Mouse (Mus musculus) heart, postnatal 25 days (tissue): ENCODE measurements around the gene Fbn1. TPM values are rescaled to one million over a fixed set of nuclear protein-coding genes. Genes with fewer than 3 reads are reported as not detected.

Experiments used
- DNase-seq: peaks from one replicate; pipeline ENCODE4 v3.0.0; 2022; ENCODE audit warnings: low spot score
- intact Hi-C: fragments of 180-260 bp; cut with DNase I; formaldehyde crosslinking; loops from one replicate; pipeline ENCODE4 v1.15.1; 2025
- total RNA-seq, 2 experiments: library from RNA; stranded (reverse); gene quantifications; 2 replicates each; pipeline ENCODE4 v1.2.3; 2021

Fbn1 gene
- total RNA-seq, 2 experiments from 2014 or later: 74.5 to 83.0 TPM

DNA sequence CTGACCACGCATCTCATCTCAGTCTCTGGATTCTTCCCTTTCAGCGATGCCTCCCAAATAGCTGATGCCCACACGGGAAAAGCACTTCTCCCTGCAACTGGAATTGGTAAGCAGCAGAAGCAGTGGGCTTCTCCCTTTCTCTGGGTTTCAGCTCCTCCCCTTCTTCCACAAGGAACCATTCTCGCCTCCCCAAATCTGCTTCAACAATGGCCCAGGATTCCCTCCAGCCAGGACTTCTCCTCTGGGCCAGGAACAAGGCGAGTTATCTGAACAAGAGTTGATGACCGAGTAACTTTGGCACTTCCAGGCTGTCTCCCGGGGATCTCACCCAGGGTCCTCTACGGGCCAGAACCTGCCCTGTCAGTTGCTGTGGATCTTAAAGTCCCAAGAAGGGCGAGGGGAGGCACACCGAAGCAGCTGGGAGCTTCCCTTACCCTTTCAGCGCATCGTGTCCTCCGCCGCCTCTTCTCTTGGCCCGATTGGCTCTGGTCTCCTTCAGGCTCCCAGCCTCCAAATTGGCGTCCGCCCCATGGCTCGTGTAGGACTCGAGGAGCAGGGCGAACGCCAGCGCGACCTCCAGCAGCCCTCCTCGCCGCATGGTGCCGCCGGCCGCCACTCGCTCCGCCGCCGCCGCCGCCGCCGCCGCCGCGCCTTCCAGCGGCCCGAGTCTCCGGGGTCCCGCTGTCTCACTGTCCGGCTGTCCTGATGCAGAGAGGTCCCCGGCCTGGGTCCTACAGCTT, 2.6 kb downstream of the Fbn1 start, which contains the start of gene Gm9913:
Gene Gm9913, plus strand, starts transcription at position 84 of the 740 bp plus-strand sequence.
- intact Hi-C loops: loop anchor here (2.0 to 5.0 kb wide), 3 partner anchors 18 to 92 kb away; no protein-coding TSS in a partner anchor
- peak; percentile 67 for DNase-seq

- DNase-seq: no peak
- intact Hi-C loops: no loop called here
Observed at GRCm38 (mm10) chr2:125501526-125501925, 6.3 kb downstream of the Fbn1 start.

- DNase-seq: no peak
- intact Hi-C loops: no loop called here
Observed at GRCm38 (mm10) chr2:125498216-125498615, 9.6 kb downstream of the Fbn1 start.

- no peak for DNase-seq
- intact Hi-C loops: no loop called here
Observed at GRCm38 (mm10) chr2:125496696-125497095, 11.1 kb downstream of the Fbn1 start.

DNA sequence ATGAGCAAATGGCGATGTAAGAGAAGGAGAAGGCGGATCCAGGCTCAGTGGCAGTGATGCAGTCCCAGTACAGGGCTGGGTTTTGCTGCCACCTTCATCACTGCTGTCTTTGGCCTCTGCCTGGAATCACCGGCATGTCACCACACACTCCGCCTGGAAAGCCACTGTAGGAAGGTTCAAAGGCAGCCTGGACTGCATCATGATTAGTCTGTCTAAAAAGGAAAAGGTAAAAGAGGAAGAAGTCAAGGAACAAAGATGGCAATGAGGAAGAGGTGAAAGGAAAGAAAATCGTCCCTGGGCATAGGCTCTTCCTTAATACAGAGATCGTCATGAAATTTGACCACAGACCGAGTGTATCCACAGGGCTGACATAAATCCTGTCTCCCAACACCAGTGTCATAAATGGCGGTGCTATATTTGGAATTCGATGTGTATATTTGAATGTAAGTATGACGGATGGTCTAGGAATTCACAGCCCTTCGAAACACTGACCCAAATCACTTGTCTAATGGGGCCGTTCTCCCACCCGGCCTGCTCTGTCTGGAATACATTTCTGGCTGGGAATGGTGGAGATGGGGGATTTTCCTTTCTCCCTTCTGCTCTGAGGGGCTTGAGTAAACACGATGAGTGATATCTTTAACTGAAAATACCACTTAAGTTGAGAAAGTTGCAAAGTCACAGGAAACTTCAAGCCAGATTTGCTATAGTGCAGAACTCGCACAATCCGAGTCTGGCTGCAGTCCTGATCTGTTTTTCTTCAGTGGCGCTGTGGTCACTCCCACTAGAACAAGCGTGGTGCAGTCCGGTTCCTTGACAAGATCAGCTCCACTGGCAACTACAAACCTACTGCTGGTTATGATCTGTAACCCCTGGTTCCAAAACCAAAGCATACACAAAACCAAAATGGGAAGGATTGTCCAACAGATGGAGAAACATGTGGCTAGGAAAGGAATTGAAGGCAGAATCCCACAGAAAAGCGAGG, 12.7 kb downstream of the Fbn1 start:
- DNase-seq: no peak
- intact Hi-C loops: no loop called here

DNA sequence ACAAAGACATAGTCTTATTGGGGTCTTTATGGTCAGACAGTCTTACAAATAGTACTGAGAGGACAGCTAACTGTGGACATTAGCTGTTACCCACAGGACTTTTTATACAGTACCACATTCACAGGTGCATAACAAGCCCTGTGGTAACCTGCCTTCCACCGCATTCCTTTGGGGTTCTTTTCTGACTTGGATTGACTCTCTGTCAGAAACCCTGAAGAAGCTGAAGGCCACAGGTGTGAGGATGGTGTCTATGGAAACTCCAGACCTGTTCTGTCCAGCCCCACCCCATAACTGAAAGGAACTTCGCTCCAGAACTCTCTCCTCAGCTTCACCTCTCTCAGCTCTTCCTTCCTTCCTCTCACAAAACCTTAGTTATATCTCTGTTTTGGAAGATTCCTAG, 13.5 kb downstream of the Fbn1 start:
- no peak for DNase-seq
- intact Hi-C loops: no loop called here

DNA sequence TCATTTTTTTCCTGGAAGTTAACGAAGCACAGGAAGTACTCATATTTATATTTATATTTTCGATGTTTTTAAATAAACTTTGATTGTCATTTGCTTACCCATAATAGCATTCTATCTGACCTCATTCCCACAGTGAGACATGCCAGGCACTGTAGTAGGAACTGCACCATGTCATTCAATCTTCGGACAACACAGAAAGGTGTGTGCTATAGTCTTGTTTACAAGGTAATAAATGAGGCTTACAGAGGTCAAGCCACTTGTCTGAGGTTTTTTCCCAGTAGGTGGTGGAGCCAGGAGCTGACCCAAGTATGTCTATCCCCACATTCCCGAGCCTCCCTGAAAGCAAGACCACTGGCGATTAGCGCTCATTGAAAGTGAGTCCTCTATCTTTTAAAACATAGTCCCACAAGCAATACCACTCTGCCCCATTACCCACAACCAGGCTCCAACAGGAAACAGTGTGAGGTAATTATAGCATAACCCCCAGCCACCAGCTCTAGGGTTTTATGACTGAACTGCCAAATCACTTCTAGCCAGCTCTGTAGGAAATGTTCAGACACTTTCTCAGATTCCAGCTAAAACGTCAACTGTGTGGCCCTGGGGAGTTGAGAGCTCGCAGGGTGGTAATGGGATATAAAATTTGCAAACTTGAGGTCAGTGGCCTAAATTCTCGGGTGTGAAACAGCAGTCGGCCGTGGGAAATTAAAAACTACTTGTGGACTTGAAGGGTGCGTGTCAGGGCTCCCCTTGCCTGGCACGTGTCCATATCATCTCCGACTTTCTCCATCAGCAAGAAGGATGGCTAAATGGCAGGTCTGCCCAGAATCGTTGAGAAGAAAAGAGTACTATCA, 15.5 kb downstream of the Fbn1 start:
- intact Hi-C loops: no loop called here
- DNase-seq: no peak

GRCm38 (mm10) chr2:125489979-125490378, 17.8 kb downstream of the Fbn1 start:
- DNase-seq: no peak
- intact Hi-C loops: no loop called here

DNA sequence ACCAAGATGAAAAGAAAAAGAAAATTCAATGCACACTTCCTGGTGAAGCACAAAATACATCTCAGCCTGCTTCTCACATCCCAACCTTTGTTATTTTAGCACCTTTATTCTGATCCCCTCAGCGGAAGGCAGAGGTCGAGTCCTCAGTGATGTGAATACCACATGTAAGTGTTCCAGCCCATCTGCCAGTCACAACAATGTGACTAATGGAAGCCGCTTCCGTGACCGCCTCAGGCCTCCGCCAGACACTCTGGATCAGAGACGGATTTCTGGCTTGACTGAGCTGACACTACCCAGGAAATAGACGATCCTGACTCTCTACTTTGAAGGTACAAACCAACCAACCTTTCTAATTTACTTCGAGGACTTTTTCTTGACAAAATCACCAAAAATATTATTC, 22.9 kb downstream of the Fbn1 start:
- peak; percentile 51 for DNase-seq
- intact Hi-C loops: loop anchor here (2.0 kb wide), 1 partner anchor 14 kb away; no protein-coding TSS in a partner anchor

DNA sequence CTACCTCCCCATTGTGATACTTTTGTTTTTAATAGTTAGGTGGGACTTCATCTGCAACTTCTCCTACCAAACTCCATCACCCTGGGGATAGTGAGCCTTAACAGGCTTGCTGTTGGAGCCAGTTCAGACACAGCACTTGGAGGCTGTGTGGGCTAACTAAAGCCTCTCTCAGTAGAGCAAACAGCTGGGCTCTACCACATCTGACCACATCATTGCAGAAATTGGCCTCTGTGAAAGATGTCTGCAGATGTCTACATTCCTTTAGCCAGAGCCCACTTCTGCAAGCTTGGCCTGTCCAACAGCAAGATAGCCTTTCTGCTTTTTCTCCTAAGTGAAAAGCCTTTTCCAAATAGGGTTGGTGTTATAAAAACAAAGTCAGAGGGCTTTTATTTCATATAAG, 23.6 kb downstream of the Fbn1 start:
- intact Hi-C loops: loop anchor here (2.0 kb wide), 1 partner anchor 13 kb away; no protein-coding TSS in a partner anchor
- peak; percentile 35 for DNase-seq

- no peak for DNase-seq
- intact Hi-C loops: no loop called here
Observed at GRCm38 (mm10) chr2:125481531-125482317, 26.1 kb downstream of the Fbn1 start.

DNA sequence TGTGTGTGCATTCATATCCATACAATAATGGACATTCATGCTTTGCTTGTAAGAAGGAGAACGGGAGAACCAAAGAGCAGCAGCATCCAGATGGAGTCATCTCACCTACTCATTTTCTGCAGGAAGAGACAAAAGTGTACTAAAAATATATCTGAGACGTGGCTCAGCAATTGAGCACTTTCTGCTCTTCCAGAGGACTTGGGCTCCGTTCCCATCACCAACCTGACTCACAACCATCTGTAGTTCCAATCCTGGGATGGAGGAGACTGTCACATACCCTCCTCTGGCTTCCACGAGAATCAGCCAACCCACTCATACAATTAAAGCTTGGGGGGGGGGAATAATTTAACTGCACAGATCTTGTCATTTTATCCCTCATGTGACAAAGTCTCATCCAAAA, 26.7 kb downstream of the Fbn1 start:
- intact Hi-C loops: no loop called here
- DNase-seq: no peak

- intact Hi-C loops: no loop called here
- no peak for DNase-seq
Observed at GRCm38 (mm10) chr2:125480057-125480456, 27.7 kb downstream of the Fbn1 start.

- intact Hi-C loops: no loop called here
Observed at GRCm38 (mm10) chr2:125478705-125479104, 29.1 kb downstream of the Fbn1 start.

GRCm38 (mm10) chr2:125477367-125477766, 30.4 kb downstream of the Fbn1 start:
- DNase-seq: no peak
- intact Hi-C loops: no loop called here

More at GRCm38 (mm10) chr2:125478705-125479104, 29.1 kb downstream of the Fbn1 start:
- no peak for DNase-seq

GRCm38 (mm10) chr2:125476231-125476630, 31.6 kb downstream of the Fbn1 start:
- intact Hi-C loops: no loop called here
- DNase-seq: no peak

- intact Hi-C loops: loop anchor here (5.0 kb wide), 2 partner anchors 33 to 72 kb away; partner anchors contain the start of genes Fbn1 and Gm9913
- no peak for DNase-seq
Observed at GRCm38 (mm10) chr2:125474690-125475089, 33.1 kb downstream of the Fbn1 start.

- intact Hi-C loops: loop anchor here (5.0 kb wide), 2 partner anchors 34 to 71 kb away; partner anchors contain the start of genes Fbn1 and Gm9913
- no peak for DNase-seq
Observed at GRCm38 (mm10) chr2:125473228-125473627, 34.6 kb downstream of the Fbn1 start.

DNA sequence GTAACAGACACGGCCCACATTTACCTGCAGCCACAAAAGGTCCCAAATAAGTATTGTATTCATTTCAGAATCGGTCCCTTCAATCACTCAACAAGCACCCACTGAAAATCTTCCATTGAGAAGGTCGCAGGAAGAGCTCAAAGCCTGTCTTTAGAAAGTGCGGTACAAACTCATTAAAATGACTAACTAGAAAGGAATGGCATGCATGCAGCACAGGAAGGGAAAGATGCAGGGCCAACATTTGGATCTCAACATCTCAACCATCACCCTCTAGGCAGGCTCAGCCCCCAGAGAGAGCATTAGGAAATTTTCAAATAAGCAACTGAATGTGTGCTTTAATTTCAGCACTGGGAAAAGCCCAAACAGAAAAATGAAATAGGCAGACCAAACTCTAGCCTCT, 36.1 kb downstream of the Fbn1 start:
- intact Hi-C loops: loop anchor here (2.0 to 5.0 kb wide), 3 partner anchors 13 to 69 kb away; partner anchors contain the start of genes Fbn1 and Gm9913
- DNase-seq: no peak
